Mouse (Mus musculus): ENCODE measurements around the gene Cxcl14. TPM values are rescaled to one million over a fixed set of nuclear protein-coding genes. Genes with fewer than 3 reads are reported as not detected.

Gene Cxcl14
- polyA plus RNA-seq, 1 experiment, result 0.43 TPM

DNA sequence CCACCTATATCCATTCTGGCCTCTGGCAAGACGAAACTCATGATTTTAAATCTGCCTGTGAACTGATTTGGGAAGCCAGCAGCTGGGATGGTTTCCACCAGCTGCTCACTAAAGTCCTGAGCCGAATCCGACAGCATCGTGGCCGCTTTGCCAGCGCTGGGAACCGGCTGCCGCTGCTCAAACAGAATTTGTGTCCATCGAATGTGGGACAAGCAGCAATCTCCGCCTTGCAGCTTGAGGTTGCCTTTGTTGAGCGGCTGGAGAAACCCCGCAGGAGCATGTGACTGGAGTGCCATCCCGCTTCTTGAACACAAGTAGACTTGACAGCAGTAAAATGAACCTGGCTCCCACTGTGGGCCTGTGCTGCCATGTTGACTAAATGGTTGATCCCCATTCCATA lies 13.0 kb downstream of the Cxcl14 start:
- Histone ChIP-seq H3K27me3 (ENCODE audit: control insufficient read depth, insufficient read depth, low read length) (no peaks in the 10 kb centered on the region), H3K36me3 (ENCODE audit: control insufficient read depth, insufficient read depth, low read length) (no peaks in the 10 kb centered on the region), H3K4me3 (ENCODE audit: extremely low read depth, insufficient read depth, insufficient read length) (no peak overlapping the region), H3K4me1 (ENCODE audit: control insufficient read depth, insufficient read depth, insufficient read length) (no peaks in the 10 kb centered on the region), H3K27ac (ENCODE audit: insufficient read depth, low read length) (no peak overlapping the region)
- TF ChIP-seq POLR2A (IDR thresholded peaks at IDR 0.05; ENCODE audit: low read depth, low read length) (no peak), CTCF (IDR thresholded peaks at IDR 0.05; ENCODE audit: extremely low read depth, insufficient read depth, insufficient read length, insufficient replicate concordance) (no peak)
- WGBS, result 91% methylated on average over 13 of the region's 13 CpGs
- DNase-seq (ENCODE audit: low read depth in 1 of 2, low spot score in 2 of 2), result no peak

DNA sequence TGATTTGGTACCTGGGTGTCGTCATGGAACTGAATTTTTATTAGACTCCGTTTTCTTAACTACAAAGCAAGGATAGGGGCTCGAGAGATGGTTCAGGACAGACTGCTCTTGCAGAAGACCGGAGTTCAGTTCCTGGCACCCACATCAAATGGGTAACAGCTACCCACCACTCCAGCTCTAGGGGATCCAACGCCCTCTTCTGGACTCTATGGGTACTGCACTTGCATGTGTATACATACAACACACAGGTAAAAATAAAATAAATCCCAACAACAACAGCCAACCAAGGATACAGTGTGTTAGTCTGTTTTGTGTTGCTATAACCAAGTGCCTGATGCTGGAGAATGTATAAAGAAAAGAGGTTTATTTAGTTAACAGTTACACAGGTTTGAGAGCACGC lies 16.0 kb downstream of the Cxcl14 start:
- no peak overlapping the region for H3K4me3 ChIP-seq (ENCODE audit: extremely low read depth, insufficient read depth, insufficient read length)
- TF ChIP-seq CTCF (IDR thresholded peaks at IDR 0.05; ENCODE audit: extremely low read depth, insufficient read depth, insufficient read length, insufficient replicate concordance) (no peak), POLR2A (IDR thresholded peaks at IDR 0.05; ENCODE audit: low read depth, low read length) (no peak)
- 78% methylated on average over 6 of the region's 6 CpGs for WGBS

DNA sequence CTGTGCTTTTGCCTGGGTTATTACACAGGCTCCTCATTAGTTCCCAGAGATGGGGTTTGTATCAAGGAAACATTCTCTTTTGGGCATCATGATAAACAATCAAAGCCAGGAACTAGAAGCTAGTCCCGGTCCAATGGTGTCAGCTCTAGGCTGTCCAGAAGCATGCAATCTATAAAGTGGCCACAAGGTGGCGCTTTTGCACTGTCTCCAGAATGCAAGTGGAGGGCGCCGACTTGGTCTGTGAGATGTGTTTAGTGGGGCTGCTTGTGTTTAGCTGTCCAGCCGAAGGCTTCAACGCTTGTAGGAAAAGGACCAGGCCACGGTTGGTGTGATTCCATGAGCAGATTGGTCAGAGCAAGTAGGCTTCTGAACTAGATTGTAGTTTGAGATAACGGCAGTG lies 16.9 kb downstream of the Cxcl14 start:
- Histone ChIP-seq H3K36me3 (ENCODE audit: control insufficient read depth, insufficient read depth, low read length) (no peaks in the 10 kb centered on the region), H3K27ac (ENCODE audit: insufficient read depth, low read length) (no peak overlapping the region), H3K4me3 (ENCODE audit: extremely low read depth, insufficient read depth, insufficient read length) (no peak overlapping the region), H3K4me1 (ENCODE audit: control insufficient read depth, insufficient read depth, insufficient read length) (no peaks in the 10 kb centered on the region), H3K27me3 (ENCODE audit: control insufficient read depth, insufficient read depth, low read length) (no peaks in the 10 kb centered on the region)
- peak; percentile 50; the same call in 1 of the 2 replicates for TF ChIP-seq CTCF (IDR thresholded peaks at IDR 0.05; ENCODE audit: extremely low read depth, insufficient read depth, insufficient read length, insufficient replicate concordance)
- TF ChIP-seq POLR2A (IDR thresholded peaks at IDR 0.05; ENCODE audit: low read depth, low read length), result no peak
- DNase-seq (ENCODE audit: low read depth in 1 of 2, low spot score in 2 of 2), result peak in 1 of 2 experiments; percentile 32
- 21% methylated on average over 8 of the region's 8 CpGs for WGBS

More for the DNA sequence above, 16.0 kb downstream of the Cxcl14 start:
- Histone ChIP-seq H3K4me1 (ENCODE audit: control insufficient read depth, insufficient read depth, insufficient read length) (no peaks in the 10 kb centered on the region), H3K27me3 (ENCODE audit: control insufficient read depth, insufficient read depth, low read length) (no peaks in the 10 kb centered on the region), H3K36me3 (ENCODE audit: control insufficient read depth, insufficient read depth, low read length) (no peaks in the 10 kb centered on the region), H3K27ac (ENCODE audit: insufficient read depth, low read length) (no peak overlapping the region)
- no peak for DNase-seq (ENCODE audit: low read depth in 1 of 2, low spot score in 2 of 2)

DNA sequence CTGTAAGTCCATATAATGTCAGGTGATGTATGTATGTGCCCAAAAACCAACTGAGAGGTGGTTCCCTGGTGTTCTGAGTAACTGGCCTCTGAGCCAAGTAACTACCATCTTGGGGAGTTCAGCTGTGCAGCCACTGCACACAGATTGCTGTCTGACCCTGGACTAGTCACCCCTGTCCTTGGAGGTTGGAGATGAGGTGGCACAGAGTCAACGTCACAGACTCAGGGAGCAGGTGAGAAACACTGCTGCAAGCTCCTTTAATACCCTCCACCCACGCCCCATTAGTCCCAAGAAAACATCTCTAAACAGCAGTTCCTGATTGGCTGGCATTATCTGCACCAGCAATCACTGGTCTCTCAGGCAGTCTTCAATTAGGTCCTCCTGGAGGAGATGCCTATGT lies 21.2 kb downstream of the Cxcl14 start:
- H3K4me1 ChIP-seq (ENCODE audit: control insufficient read depth, insufficient read depth, insufficient read length), result no peaks in the 10 kb centered on the region
- WGBS, result 47% methylated on average over 2 of the region's 2 CpGs
- TF ChIP-seq CTCF (IDR thresholded peaks at IDR 0.05; ENCODE audit: extremely low read depth, insufficient read depth, insufficient read length, insufficient replicate concordance) (no peak), POLR2A (IDR thresholded peaks at IDR 0.05; ENCODE audit: low read depth, low read length) (no peak)
- H3K36me3 ChIP-seq (ENCODE audit: control insufficient read depth, insufficient read depth, low read length), result no peaks in the 10 kb centered on the region
- DNase-seq (ENCODE audit: low read depth in 1 of 2, low spot score in 2 of 2), result no peak
- no peaks in the 10 kb centered on the region for H3K27me3 ChIP-seq (ENCODE audit: control insufficient read depth, insufficient read depth, low read length)
- H3K4me3 ChIP-seq (ENCODE audit: extremely low read depth, insufficient read depth, insufficient read length), result no peak overlapping the region
- H3K27ac ChIP-seq (ENCODE audit: insufficient read depth, low read length), result no peak overlapping the region

DNA sequence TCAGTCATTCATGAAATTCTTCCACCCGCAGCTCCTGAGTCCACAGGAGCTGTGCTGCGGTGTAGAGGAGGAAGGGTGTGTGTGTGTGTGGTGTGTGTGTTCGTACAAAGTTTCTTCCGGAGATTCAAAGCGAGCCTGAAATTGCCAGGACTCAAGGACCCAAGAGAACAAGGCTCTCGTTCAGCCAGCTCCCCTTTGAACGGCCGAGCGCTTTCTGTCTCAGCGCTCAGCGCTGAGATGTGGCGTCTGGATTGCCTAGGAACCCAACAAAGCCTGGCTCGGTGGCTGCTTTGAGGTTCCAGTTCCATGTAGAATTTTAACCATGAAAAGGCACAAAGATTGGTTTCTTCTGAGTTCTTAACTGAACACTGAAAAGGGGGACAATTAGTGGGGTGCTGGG lies 26.2 kb downstream of the Cxcl14 start:
- Histone ChIP-seq H3K27ac (ENCODE audit: insufficient read depth, low read length) (no peak overlapping the region), H3K4me3 (ENCODE audit: extremely low read depth, insufficient read depth, insufficient read length) (no peak overlapping the region), H3K27me3 (ENCODE audit: control insufficient read depth, insufficient read depth, low read length) (no peaks in the 10 kb centered on the region), H3K36me3 (ENCODE audit: control insufficient read depth, insufficient read depth, low read length) (no peaks in the 10 kb centered on the region), H3K4me1 (ENCODE audit: control insufficient read depth, insufficient read depth, insufficient read length) (no peaks in the 10 kb centered on the region)
- 77% methylated on average over 13 of the region's 13 CpGs for WGBS
- no peak for TF ChIP-seq CTCF (IDR thresholded peaks at IDR 0.05; ENCODE audit: extremely low read depth, insufficient read depth, insufficient read length, insufficient replicate concordance)
- TF ChIP-seq POLR2A (IDR thresholded peaks at IDR 0.05; ENCODE audit: low read depth, low read length), result no peak
- DNase-seq (ENCODE audit: low read depth in 1 of 2, low spot score in 2 of 2), result no peak

DNA sequence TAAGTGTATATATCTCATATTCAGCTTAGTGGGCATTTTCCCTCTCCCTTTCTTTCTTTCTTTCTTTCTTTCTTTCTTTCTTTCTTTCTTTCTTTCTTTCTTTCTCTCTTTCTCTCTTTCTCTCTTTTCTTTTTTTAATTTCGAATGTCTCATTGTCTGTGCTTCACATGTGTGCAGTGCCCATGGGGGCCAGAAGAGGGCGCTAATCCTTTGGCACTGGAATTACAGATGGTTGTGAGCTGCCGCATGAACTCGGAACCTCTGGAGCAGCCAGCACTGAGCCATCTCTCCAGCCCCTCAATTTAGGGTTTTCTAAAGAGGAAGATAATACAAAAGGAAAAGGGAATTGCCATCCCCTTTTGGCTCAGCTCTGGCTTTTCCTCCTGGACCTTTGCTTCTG lies 29.0 kb downstream of the Cxcl14 start:
- no peak for DNase-seq (ENCODE audit: low read depth in 1 of 2, low spot score in 2 of 2)
- Histone ChIP-seq H3K4me1 (ENCODE audit: control insufficient read depth, insufficient read depth, insufficient read length) (no peaks in the 10 kb centered on the region), H3K36me3 (ENCODE audit: control insufficient read depth, insufficient read depth, low read length) (no peaks in the 10 kb centered on the region), H3K4me3 (ENCODE audit: extremely low read depth, insufficient read depth, insufficient read length) (no peak overlapping the region), H3K27ac (ENCODE audit: insufficient read depth, low read length) (no peak overlapping the region), H3K27me3 (ENCODE audit: control insufficient read depth, insufficient read depth, low read length) (peaks cover 2% of the 10 kb centered on the region; the same call in 1 of the 2 replicates)
- WGBS, result 80% methylated on average over 4 of the region's 4 CpGs
- TF ChIP-seq CTCF (IDR thresholded peaks at IDR 0.05; ENCODE audit: extremely low read depth, insufficient read depth, insufficient read length, insufficient replicate concordance) (no peak), POLR2A (IDR thresholded peaks at IDR 0.05; ENCODE audit: low read depth, low read length) (no peak)

DNA sequence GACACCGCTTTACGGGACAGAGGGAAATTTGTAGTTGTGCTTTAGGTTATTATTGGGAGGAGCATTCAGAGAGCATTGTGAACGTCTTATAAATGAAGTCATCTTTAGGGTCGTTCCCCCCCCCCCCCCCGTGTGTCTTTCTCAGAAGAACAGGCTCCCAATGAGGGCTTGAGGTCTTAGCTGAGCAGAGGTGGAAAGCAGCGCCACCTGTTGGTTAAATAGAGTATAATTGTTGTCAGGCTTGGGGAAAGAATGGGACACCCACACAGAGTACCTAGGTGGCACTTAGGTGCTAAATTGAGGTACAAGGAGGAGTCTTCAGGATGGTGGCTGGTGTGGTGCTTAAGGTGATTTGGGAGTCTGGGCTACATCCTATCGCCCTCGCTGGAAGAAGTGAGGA lies 29.9 kb downstream of the Cxcl14 start:
- H3K27me3 ChIP-seq (ENCODE audit: control insufficient read depth, insufficient read depth, low read length), result peaks cover 2% of the 10 kb centered on the region; the same call in 1 of the 2 replicates
- no peaks in the 10 kb centered on the region for H3K4me1 ChIP-seq (ENCODE audit: control insufficient read depth, insufficient read depth, insufficient read length)
- no peak overlapping the region for H3K4me3 ChIP-seq (ENCODE audit: extremely low read depth, insufficient read depth, insufficient read length)
- DNase-seq (ENCODE audit: low read depth in 1 of 2, low spot score in 2 of 2), result no peak
- WGBS, result 35% methylated on average over 8 of the region's 8 CpGs
- TF ChIP-seq CTCF (IDR thresholded peaks at IDR 0.05; ENCODE audit: extremely low read depth, insufficient read depth, insufficient read length, insufficient replicate concordance), result no peak
- no peak for TF ChIP-seq POLR2A (IDR thresholded peaks at IDR 0.05; ENCODE audit: low read depth, low read length)
- no peaks in the 10 kb centered on the region for H3K36me3 ChIP-seq (ENCODE audit: control insufficient read depth, insufficient read depth, low read length)
- H3K27ac ChIP-seq (ENCODE audit: insufficient read depth, low read length), result no peak overlapping the region

All from spleen, adult 2 months (tissue).